Mouse (Mus musculus) heart, postnatal 0 days (tissue): Measurements from ENCODE around the gene Kidins220.

Source experiments
- CTCF ChIP-seq: IDR thresholded peaks from 2 replicates; pipeline ENCODE4 v1.5.1; 2016; ENCODE audit warnings: antibody characterized with exemption, control low read depth, low read depth
- EP300 ChIP-seq: IDR thresholded peaks from 2 replicates; pipeline ENCODE4 v1.6.1; 2016; ENCODE audit warnings: antibody characterized with exemption, low read depth

DNA sequence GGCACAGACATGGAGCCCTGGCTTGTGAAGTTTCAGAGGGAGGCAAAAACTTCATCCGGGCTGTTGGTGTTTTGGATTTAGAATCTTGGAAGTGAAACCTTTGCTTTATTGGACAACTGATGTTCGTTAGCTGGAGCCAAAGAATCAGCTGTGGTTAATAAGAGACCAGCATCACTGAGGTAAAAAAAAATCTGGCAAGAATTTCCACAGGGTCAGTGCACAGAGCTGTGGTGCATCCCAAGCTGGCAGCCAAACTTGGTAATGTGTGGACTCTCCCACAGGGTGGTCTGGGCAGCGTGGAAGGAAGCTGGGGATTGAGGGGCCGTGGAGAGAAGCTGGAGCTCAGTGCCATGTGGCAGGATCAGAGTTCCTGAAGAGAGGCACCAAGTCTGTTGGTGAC is 112.2 kb downstream of the Kidins220 start:
- TF ChIP-seq CTCF (no peak), EP300 (no peak)
